Mouse (Mus musculus): ENCODE data around the gene Ugt1a8. TPM values are rescaled to one million over a fixed set of nuclear protein-coding genes. Genes with fewer than 3 reads are reported as not detected.
A peak's percentile ranks its signal among the peaks of the same experiment; 100 is the strongest.

Gene Ugt1a8
- polyA plus RNA-seq, 1 experiment from 2014 or later = not detected

DNA sequence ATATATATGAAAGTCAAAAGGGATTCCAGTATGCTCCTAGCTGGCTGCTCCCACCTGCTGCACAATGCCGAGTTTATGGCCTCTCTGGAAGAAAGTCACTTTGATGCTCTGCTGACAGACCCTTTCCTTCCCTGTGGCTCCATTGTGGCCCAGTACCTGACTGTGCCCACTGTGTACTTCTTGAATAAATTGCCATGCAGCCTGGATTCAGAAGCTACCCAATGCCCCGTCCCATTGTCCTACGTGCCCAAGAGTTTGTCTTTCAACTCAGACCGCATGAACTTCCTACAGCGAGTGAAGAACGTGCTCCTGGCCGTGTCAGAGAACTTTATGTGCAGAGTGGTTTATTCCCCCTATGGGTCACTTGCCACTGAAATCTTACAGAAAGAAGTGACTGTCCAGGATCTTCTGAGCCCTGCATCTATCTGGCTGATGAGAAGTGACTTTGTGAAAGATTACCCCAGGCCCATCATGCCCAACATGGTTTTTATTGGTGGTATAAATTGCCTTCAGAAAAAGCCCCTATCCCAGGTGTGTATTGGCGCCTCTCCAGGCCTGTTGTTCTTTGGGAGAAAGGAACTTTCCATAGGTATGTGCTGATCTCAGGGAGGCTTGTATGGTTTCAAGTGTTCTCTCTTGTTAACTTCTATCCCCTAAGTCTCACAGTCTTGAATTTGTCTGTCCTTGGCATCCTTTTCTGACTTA lies 124.9 kb downstream of the Ugt1a8 start:
- peaks cover 58% of the 10 kb centered on the region for H3K9me3 ChIP-seq (replicated peaks)
- 64% methylated on average over 8 of the region's 8 CpGs for WGBS

DNA sequence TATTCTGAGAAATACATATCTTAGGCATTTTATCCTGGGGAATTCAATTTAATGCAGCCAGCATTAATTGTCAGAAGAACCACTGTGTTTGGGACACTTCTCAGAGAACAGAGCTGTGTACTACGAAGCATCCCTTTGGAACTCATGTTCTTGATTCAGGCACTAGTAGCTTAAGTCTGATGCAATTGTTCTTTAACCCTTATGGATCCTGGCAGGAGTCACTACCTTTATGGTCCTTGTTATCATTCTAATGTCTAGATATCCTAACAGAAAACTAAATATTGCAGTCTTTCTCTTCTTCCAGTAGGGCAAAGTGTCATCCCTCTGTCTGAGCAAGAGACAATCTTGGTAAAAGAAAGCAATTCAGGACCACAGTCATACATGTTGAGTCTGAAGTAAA lies 125.4 kb downstream of the Ugt1a8 start:
- DNase-seq (ENCODE audit: low spot score) = no peak
- WGBS = 89% methylated on average over 1 of the region's 1 CpGs
- H3K27me3 ChIP-seq (ENCODE audit: low read depth, poor library complexity, severe bottlenecking) = no peaks in the 10 kb centered on the region
- peaks cover 61% of the 10 kb centered on the region for H3K9me3 ChIP-seq (replicated peaks)
- H3K4me3 ChIP-seq = no peak overlapping the region
- no peaks in the 10 kb centered on the region for H3K36me3 ChIP-seq
- no peaks in the 10 kb centered on the region for H3K4me1 ChIP-seq
- H3K27ac ChIP-seq = no peak overlapping the region

More for the DNA sequence above, 124.9 kb downstream of the Ugt1a8 start:
- Histone ChIP-seq H3K4me3 (no peak overlapping the region), H3K36me3 (no peaks in the 10 kb centered on the region), H3K27me3 (ENCODE audit: low read depth, poor library complexity, severe bottlenecking) (no peaks in the 10 kb centered on the region), H3K27ac (no peak overlapping the region), H3K4me1 (no peaks in the 10 kb centered on the region)
- DNase-seq (ENCODE audit: low spot score) = peak; percentile 44

DNA sequence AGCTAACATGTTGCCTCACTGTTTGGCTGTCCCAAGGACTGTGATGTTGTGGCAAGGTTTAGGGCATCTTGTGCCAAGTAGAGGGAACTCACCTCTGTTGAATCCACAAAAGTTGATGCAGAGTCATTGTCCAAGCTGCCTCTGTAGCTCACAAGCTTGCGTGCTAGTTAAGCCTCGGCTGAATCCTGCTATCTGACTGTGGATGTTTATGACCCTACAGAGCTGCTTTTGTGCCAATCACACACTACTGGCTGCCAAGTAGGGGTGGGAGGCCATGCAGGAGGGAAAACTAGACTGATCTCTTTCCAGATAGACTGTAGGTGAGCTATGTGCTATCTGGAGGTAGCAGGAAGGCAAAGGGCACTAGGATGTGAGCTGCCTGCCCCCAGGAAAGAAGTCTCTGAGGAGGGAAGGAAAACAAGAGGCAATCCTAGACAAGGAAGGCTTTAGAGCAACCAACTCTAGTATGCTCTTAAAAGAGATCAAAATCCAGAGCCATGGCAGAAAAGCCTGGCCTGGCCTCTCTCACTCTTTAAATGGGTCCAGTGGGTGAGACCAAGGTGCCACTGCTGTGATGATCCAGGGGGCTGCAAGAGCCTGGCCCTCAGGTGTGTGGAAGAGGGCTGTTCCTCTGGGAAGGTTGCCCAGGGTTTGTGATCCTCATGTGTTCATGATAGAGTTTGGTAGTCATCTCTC lies 126.3 kb downstream of the Ugt1a8 start:
- Histone ChIP-seq H3K27me3 (ENCODE audit: low read depth, poor library complexity, severe bottlenecking) (no peaks in the 10 kb centered on the region), H3K36me3 (no peaks in the 10 kb centered on the region), H3K4me1 (no peaks in the 10 kb centered on the region), H3K4me3 (no peak overlapping the region), H3K9me3 (replicated peaks) (peaks cover 61% of the 10 kb centered on the region), H3K27ac (no peak overlapping the region)
- WGBS = 88% methylated on average over 2 of the region's 2 CpGs
- peak; percentile 38 for DNase-seq (ENCODE audit: low spot score)

DNA sequence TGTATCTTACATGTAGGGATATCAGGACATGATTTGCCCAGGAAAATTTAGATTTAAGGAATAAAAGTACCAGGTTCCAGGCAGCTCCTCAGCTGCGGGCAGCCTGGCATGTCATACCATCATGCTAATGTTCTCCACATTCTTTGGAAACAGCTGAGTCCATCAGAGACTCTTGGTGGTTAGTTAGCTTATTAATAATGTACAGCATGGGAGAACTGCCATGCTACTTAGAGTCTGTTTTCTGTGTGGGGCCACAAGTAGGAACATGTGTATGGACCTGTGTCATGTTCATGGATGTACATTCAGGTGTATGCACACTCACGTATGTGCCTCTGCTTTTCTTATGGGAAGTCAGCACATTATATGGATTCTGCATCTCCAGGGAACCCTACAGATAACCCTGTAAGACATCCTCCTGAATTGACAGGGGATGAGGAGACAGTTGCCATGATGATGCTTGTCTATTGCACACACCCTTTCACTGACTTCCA lies 126.9 kb downstream of the Ugt1a8 start:
- Histone ChIP-seq H3K36me3 (no peaks in the 10 kb centered on the region), H3K4me3 (no peak overlapping the region), H3K27ac (no peak overlapping the region), H3K4me1 (no peaks in the 10 kb centered on the region), H3K9me3 (replicated peaks) (peaks cover 61% of the 10 kb centered on the region), H3K27me3 (ENCODE audit: low read depth, poor library complexity, severe bottlenecking) (no peaks in the 10 kb centered on the region)
- no peak for DNase-seq (ENCODE audit: low spot score)
- 81% methylated on average over 2 of the region's 2 CpGs for WGBS

DNA sequence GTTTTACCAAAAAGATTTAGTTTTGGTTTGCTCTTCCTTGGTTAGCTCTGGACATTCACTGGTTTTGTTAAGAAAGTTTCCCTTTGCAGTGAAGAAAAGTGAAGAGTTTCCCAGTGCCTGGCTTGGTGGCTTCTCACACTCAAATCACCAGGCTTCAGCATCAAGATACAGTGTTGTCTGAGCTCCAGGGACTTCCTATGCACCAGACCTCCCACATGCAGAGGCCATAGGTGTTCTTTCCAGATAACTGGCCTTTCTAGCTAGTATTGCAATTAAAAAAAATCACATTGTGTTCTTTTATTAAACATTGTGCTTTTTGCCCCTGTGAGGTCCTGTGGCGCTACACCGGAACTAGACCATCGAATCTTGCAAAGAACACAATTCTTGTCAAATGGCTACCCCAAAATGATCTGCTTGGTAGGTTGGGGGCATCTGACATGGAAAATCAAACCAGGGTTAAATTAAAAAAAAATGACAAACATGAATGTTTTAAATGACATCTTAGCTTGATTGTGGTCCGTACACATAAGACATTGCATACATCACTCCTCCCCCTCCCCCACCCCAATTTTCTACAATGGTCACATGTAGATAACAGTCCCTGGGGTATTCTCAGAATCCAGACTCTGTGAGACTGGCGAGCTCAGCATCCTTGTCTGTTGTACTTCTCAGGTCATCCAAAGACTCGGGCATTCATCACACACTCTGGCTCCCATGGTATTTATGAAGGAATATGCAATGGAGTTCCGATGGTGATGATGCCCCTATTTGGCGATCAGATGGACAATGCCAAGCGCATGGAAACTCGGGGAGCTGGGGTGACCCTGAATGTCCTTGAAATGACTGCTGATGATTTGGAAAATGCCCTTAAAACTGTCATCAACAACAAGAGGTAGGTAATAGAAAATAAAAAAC lies 128.1 kb downstream of the Ugt1a8 start:
- peaks cover 59% of the 10 kb centered on the region for H3K9me3 ChIP-seq (replicated peaks)
- H3K4me1 ChIP-seq = no peaks in the 10 kb centered on the region
- H3K27me3 ChIP-seq (ENCODE audit: low read depth, poor library complexity, severe bottlenecking) = no peaks in the 10 kb centered on the region
- peak; percentile 39 for DNase-seq (ENCODE audit: low spot score)
- H3K4me3 ChIP-seq = no peak overlapping the region
- 72% methylated on average over 10 of the region's 10 CpGs for WGBS
- H3K36me3 ChIP-seq = no peaks in the 10 kb centered on the region
- H3K27ac ChIP-seq = no peak overlapping the region

DNA sequence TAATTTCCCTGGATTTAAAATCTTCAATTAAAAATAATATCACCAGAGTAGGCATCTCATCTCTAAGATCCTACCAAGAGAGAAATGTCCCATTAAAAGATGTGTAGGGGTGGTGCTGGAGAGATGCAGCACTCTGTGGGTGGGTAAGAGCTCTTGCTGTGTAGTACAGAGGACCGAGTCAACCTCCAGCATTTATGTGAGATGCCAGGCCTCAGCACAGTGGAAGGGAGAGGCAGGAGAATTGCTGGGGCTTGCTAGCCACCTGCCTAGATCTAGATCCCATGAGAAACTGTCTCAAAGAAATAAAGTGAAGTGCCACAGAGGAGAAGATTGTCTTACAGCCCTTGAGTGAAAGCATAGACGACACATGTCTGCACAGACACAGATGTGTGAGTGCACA lies 128.9 kb downstream of the Ugt1a8 start:
- WGBS = 68% methylated on average over 2 of the region's 2 CpGs
- DNase-seq (ENCODE audit: low spot score) = no peak
- peaks cover 56% of the 10 kb centered on the region for H3K9me3 ChIP-seq (replicated peaks)
- no peak overlapping the region for H3K27ac ChIP-seq
- no peaks in the 10 kb centered on the region for H3K27me3 ChIP-seq (ENCODE audit: low read depth, poor library complexity, severe bottlenecking)
- H3K36me3 ChIP-seq = no peaks in the 10 kb centered on the region
- no peak overlapping the region for H3K4me3 ChIP-seq
- no peaks in the 10 kb centered on the region for H3K4me1 ChIP-seq

DNA sequence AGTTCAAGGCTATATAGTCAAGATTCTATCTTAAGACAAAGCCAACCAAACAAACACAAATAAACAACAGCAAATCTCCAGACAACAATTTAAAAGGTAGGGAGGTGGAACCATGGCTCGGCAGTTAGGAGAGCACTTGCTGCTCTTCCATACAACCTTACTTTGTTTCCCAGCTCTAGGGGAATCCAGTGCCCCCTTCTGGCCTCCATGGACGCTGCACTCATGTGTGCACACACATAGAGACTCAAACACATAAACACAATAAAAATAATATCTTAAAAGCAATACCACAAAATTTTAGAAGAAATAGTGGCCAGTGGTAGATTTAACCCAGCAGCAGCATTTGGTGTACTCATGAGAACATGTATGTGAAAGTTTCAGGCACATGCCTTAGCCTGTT lies 129.5 kb downstream of the Ugt1a8 start:
- no peak overlapping the region for H3K4me3 ChIP-seq
- H3K27ac ChIP-seq = no peak overlapping the region
- DNase-seq (ENCODE audit: low spot score) = peak; percentile 40
- WGBS = 67% methylated on average over 2 of the region's 2 CpGs
- H3K9me3 ChIP-seq (replicated peaks) = peaks cover 50% of the 10 kb centered on the region
- no peaks in the 10 kb centered on the region for H3K4me1 ChIP-seq
- no peaks in the 10 kb centered on the region for H3K27me3 ChIP-seq (ENCODE audit: low read depth, poor library complexity, severe bottlenecking)
- no peaks in the 10 kb centered on the region for H3K36me3 ChIP-seq

DNA sequence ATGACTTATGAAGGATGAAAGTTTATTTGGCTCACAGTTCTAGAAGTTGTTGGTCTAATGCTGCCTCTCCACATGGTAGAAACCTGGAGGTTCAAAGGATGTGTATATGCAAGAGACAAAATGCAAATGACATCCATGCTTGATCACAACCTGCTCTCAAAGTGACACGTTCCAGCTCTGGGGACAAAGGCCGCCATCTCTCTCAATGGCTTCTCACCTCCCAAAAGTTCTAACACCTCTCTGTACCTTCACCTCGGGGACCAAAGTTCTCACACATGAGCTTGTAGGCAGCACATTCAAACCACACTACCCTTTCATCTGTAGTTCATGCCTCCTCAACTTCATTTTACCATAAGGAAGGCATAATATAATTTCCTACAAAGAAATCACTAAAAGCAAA lies 130.0 kb downstream of the Ugt1a8 start:
- DNase-seq (ENCODE audit: low spot score) = no peak
- WGBS = 44% methylated on average over 3 of the region's 3 CpGs

DNA sequence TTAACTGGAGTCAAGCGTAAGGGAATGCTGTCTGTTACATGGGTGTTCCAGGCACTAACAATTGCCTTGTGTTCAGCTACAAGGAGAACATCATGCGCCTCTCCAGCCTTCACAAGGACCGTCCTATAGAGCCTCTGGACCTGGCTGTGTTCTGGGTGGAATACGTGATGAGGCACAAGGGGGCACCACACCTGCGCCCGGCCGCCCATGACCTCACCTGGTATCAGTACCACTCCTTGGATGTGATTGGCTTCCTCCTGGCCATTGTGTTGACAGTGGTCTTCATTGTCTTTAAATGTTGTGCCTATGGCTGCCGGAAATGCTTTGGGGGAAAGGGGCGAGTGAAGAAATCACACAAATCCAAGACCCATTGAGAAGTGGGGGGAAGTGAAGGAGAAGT lies 130.4 kb downstream of the Ugt1a8 start:
- H3K36me3 ChIP-seq = no peaks in the 10 kb centered on the region
- no peaks in the 10 kb centered on the region for H3K27me3 ChIP-seq (ENCODE audit: low read depth, poor library complexity, severe bottlenecking)
- peak; percentile 44 for DNase-seq (ENCODE audit: low spot score)
- no peak overlapping the region for H3K27ac ChIP-seq
- 78% methylated on average over 9 of the region's 9 CpGs for WGBS
- peaks cover 44% of the 10 kb centered on the region for H3K9me3 ChIP-seq (replicated peaks)
- H3K4me1 ChIP-seq = no peaks in the 10 kb centered on the region
- no peak overlapping the region for H3K4me3 ChIP-seq

More for the DNA sequence above, 130.0 kb downstream of the Ugt1a8 start:
- Histone ChIP-seq H3K36me3 (no peaks in the 10 kb centered on the region), H3K4me1 (no peaks in the 10 kb centered on the region), H3K27ac (no peak overlapping the region), H3K27me3 (ENCODE audit: low read depth, poor library complexity, severe bottlenecking) (no peaks in the 10 kb centered on the region), H3K9me3 (replicated peaks) (peaks cover 46% of the 10 kb centered on the region), H3K4me3 (no peak overlapping the region)

DNA sequence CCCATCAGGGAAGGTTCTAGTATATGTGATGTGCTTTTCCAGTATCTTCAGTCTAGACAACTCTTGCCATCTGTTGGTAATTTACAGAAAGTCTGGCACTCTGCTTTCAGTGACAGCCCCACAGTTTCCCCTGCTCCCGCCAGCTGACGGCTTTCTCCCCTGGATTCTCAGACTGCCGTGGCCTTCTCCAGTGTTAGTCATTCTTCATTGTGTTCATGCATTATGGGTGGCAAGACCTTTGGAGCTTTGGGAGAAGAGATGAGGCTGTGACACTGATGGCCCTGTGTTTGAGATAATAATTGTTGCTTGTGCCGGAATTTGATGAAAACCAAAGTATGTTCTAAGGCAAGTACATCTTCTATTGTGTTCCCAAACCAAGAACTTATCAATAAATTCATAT lies 131.0 kb downstream of the Ugt1a8 start:
- H3K9me3 ChIP-seq (replicated peaks) = peaks cover 39% of the 10 kb centered on the region
- DNase-seq (ENCODE audit: low spot score) = peak; percentile 36
- no peak overlapping the region for H3K27ac ChIP-seq
- H3K27me3 ChIP-seq (ENCODE audit: low read depth, poor library complexity, severe bottlenecking) = no peaks in the 10 kb centered on the region
- no peaks in the 10 kb centered on the region for H3K4me1 ChIP-seq
- WGBS = 51% methylated on average over 4 of the region's 4 CpGs
- no peak overlapping the region for H3K4me3 ChIP-seq
- no peaks in the 10 kb centered on the region for H3K36me3 ChIP-seq

DNA sequence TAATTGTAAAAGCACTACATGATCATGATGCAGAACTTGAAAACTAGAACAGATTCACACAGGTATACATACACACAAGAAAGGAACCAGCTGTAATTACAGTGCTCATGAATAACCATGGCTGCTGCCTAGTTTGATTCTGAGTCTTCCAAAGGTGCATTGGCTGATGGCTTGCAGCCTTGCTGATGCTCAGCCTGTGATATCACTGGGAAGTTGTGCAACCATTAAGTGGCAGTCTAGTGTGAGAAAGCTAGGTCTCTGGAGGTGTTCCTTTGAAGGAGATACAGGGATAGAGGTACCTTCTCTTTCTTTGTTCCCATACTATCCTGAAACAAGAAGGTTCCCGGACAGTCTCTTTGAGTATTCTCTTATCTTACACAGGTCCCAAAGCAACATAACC lies 131.4 kb downstream of the Ugt1a8 start:
- Histone ChIP-seq H3K36me3 (no peaks in the 10 kb centered on the region), H3K4me3 (no peak overlapping the region), H3K4me1 (no peaks in the 10 kb centered on the region), H3K27me3 (ENCODE audit: low read depth, poor library complexity, severe bottlenecking) (no peaks in the 10 kb centered on the region), H3K27ac (no peak overlapping the region), H3K9me3 (replicated peaks) (peaks cover 34% of the 10 kb centered on the region)
- DNase-seq (ENCODE audit: low spot score) = peak; percentile 35
- WGBS = 19% methylated on average over 1 of the region's 1 CpGs

DNA sequence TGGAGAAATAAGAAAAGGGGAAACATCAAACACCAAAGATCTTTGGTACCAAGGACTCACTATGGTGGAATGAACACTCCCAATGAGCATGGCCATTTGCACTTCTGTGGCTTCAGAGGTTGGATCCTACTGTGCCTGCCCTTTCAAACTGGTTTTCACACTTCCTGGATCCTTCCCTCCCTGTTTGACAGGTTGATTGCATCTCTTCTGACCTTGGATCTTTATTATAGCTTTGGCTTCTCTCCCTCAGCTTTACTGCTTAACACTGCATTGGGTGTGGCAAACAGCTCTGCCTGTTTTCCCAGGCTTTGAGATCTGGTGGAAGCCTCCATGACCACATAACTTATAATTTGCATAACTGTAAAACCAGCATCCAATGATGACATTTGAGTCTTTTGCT lies 132.7 kb downstream of the Ugt1a8 start:
- Histone ChIP-seq H3K4me1 (no peaks in the 10 kb centered on the region), H3K36me3 (no peaks in the 10 kb centered on the region), H3K9me3 (replicated peaks) (peaks cover 24% of the 10 kb centered on the region), H3K27ac (no peak overlapping the region), H3K4me3 (no peak overlapping the region), H3K27me3 (ENCODE audit: low read depth, poor library complexity, severe bottlenecking) (no peaks in the 10 kb centered on the region)
- DNase-seq (ENCODE audit: low spot score) = peak; percentile 38

DNA sequence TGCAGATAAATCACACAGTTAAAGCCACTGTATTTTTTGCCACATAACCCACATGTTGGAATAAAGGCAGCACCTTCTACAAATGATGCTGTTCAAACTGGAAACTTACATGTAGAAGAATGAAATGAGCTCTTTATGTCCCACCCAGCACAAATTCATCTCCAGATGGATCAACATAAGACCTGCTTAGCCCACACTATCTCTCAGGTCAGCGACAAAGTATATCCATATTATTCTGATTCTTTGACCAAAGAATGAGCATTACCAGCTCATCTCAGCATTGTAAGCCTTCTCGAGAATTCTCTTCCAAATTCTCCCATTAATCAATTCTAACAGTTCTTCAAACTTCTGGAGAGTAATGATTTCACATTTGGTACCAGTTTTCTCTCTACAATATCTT lies 134.6 kb downstream of the Ugt1a8 start:
- 62% methylated on average over 2 of the region's 2 CpGs for WGBS
- Histone ChIP-seq H3K9me3 (replicated peaks) (peaks cover 27% of the 10 kb centered on the region), H3K27me3 (ENCODE audit: low read depth, poor library complexity, severe bottlenecking) (no peaks in the 10 kb centered on the region), H3K4me1 (no peaks in the 10 kb centered on the region), H3K4me3 (no peak overlapping the region), H3K36me3 (no peaks in the 10 kb centered on the region), H3K27ac (no peak overlapping the region)
- no peak for DNase-seq (ENCODE audit: low spot score)

Data from limb, embryonic 10.5 days (tissue).